Mouse (Mus musculus) right cerebral cortex, postnatal 36 days (tissue): ENCODE measurements at regions not wholly inside any gene's neighbourhood (a gene's known extent, or its start where the extent isn't known, plus 50 kb on each side); places are given as distances from the start of the nearest gene placed in this dataset.

Experiments used
- DNase-seq, 2 experiments: peaks; one replicate each; pipeline ENCODE4 v3.0.0; 2022; ENCODE audit warnings: low spot score in 2 of 2, mixed read lengths in 1 of 2

DNA sequence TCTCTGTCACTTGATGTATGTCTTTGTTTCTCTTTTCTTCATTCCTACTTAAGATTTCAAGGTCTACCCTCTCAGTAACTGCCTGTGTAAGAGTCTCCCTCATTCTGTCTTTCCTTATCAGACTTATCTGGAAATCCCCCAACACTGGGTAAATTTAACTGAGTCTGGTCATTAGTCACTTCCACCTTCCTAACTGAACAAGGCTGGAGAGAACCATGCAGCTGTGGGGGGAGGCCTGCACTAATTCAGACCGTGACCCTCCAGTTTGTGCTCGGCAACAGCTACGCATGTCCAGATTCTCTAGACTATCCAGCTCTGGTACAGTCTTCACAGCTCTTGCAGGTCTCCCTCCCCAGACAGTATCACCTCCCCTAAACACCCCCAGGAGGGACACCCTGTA, 103.3 kb downstream of the Prox1 start:
- DNase-seq, result no peak

DNA sequence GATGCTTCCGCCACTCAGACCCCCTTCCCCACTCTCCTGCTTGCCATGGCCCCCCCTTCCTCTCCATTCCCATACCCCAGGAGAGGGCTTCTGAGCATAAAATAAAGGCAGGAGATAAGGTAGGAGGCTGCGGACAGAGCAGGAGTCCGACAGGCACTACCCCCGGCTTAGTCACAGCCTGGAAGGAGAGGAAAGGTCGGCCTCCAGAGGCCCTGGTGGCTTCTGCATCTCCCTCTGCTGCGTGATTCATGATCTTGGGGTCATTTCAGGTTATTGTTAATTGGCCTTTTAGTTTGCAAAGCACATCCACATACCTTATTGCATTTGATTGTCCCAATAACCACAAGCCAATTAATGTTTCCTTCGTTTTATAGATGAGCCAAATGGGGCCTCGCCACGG, 104.1 kb downstream of the Prox1 start:
- DNase-seq, result no peak

- DNase-seq, result no peak
Observed at GRCm38 (mm10) chr1:190061560-190062295, 108.8 kb downstream of the Prox1 start.

GRCm38 (mm10) chr1:190059025-190059424, 111.5 kb downstream of the Prox1 start:
- no peak for DNase-seq

DNA sequence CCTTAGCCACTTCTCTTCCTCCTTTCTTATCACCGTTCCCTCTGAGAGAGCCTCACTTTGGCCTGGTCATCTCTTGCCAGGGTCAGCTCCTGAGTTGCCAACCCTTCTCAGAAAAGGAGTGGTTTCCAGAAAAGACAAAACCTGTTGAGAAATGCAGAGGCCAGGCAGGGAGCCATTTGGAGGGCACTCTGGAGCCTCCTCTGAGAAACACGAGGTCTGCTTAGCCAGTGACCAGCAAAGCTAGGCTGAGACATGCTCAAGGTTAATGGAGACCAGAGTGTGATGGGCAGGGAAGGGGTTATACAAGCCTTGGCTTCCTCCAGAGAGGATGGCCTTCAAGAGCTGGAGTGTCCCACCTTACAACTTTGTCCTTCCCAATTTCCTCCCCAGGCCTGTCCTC, 113.6 kb downstream of the Prox1 start:
- no peak for DNase-seq

DNA sequence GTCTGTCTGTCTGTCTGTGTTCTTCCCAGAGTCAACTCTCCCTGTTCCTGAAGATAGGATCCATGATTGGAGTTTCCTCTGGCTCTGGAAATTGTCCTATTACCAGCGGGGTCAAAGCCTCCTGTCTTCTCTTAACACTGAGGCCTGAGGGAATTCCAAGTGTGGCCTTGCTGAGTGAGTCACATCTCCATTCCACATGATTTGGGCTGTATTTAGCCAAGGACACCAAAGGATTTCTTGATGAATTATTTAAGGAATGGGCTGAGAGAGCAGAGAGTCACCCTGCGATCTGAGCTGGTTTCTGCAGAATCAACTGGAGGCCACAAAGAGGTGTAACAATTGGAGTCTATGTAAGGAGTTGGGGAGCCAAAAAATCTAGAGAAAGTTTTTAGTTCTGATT, 118.6 kb downstream of the Prox1 start:
- DNase-seq, result no peak

- no peak for DNase-seq
Observed at GRCm38 (mm10) chr1:190048521-190049170, 121.9 kb downstream of the Prox1 start.

GRCm38 (mm10) chr1:190047201-190047600, 123.3 kb downstream of the Prox1 start:
- DNase-seq, result no peak

DNA sequence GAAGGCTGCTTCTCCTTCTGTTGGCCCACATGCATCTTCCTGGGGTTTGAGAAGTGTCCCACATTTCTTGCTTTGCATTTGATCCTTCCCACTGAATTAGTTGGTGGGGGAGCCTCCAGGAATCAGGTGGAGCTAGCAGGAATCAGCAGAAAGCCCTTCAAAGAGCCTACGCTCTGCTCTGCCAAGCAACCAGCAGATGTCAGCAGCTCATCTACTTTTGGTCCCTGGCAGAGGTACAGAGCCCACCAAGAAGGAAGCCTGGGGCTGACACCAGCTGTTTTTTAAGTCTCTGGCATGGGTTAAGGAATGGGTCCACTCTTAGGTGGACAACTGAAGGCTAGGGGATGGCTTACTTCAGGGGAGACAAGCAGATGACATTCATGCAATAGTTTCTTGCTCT, 123.6 kb upstream of the Smyd2 start:
- DNase-seq, result peak in 1 of 2 experiments; percentile 2

DNA sequence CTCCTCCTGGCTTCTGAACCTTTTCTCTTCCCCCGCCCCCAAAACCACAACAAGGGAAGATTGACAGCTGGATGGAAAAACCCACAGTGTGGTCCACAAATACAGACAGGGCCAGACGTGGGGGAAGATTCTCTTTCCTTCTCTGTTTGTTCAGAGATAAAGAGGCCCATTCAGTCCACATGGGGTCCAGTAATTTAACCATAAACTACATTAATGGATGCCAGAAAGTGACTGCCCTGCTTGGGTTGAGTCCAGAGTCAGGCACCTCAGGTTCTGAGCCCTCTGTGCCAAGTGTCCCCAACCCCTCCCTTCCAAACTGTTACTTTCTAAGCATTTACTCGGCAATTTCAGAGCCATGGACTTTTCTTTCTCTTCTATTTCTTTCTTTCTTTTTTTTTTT, 121.9 kb upstream of the Smyd2 start:
- DNase-seq, result no peak

GRCm38 (mm10) chr1:190043156-190043555, 121.0 kb upstream of the Smyd2 start:
- no peak for DNase-seq

DNA sequence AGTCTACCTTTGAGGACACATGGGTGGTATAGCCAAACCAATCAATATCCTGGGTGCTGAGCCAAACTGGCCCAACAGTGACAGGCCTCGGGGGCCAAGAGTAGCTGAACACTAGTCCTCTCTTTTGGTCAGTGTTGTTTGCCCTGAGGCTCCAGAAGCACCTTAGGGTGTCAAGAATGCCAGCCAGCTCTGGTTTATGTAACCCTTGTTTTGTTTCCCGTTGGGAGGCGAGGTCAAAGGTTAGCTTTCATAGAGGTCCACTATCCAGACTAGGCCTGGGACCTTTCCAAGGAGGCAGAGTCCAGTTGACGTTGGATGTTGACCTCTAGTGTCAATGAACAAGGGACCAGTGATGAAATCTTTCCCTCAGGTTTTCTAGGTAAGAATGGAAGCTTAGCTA, 120.0 kb upstream of the Smyd2 start:
- no peak for DNase-seq

GRCm38 (mm10) chr1:190041096-190041706, 119.0 kb upstream of the Smyd2 start:
- no peak for DNase-seq

DNA sequence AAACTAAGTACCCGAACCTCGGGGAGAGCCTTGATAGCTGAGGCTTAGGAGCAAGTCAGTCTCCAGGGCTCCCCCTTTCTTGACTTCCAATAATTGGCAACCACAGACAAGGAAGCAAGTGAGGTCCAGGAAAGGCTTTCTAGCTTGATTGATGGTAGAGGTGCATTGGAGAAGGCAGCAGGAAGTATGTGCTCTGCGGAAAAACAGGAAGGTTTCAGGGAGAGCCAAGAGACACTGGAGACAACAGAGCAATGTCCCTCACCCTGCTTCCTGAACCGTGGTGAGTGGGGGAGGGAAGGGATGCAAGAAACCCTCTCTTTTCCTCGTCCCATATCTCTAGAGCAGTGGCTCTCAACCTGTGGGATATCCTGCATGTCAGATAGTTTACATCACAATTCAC, 115.9 kb upstream of the Smyd2 start:
- DNase-seq, result no peak

DNA sequence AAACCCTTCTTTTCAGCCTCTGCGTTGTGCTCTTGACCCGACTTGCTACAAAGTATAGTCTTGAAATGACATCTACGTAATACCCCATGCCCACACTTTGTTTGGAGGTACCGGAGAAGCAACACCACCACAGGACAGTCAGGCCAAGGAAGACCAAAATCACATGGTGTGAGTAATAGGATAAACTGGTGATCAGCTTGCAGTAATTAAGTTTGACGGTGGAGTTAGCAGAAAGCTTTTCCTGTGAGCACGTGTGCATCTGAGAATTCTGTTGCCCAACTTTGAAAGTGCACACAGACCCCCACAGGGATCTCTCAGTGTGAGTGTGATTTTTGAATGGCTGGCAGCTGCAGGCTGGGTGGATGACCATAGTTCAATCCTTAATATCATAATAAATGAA, 114.6 kb upstream of the Smyd2 start:
- DNase-seq, result no peak

DNA sequence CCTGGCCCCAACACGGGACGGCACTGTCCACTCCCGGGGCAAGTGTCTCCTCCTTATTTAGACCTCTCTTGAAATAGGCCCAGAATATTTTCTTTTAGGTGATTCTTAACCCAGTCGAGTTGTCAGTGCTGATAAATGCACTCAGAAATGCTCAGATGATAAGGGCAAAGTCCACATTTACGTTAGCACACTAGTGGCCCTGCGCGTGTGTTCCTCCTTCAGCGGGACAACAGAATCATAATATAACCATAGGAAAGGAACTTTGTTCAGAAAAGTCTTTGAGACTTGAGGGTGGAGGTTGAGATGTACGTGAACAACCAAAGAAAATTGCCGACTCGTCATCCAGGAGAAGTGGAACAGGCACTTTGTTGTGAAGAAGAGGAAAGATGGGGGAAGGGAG, 113.8 kb upstream of the Smyd2 start:
- DNase-seq, result no peak

GRCm38 (mm10) chr1:190034091-190034490, 111.9 kb upstream of the Smyd2 start:
- DNase-seq, result no peak

DNA sequence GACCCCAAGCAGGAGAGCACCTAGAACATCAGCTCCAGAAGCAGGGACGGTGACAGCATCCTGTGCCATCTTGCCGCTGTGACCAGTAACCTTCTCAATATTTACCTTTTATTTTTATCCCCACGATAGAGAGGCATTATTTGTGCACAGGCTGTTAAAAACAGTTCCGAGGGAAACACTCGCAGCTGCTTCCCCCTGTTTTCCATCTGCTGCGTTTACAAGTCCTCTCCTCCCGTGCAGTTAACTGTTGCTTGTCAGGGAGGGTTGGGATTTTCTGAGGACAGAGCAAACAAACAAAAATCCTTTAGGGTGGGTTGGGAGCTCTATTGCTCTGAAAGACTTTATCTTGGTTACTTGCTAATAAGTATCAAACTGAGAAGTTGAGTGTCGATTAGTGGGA, 105.4 kb upstream of the Smyd2 start:
- no peak for DNase-seq

- DNase-seq, result no peak
Observed at GRCm38 (mm10) chr1:190009466-190009865, 87.3 kb upstream of the Smyd2 start.

- DNase-seq, result no peak
Observed at GRCm38 (mm10) chr1:190007271-190007670, 85.1 kb upstream of the Smyd2 start.

DNA sequence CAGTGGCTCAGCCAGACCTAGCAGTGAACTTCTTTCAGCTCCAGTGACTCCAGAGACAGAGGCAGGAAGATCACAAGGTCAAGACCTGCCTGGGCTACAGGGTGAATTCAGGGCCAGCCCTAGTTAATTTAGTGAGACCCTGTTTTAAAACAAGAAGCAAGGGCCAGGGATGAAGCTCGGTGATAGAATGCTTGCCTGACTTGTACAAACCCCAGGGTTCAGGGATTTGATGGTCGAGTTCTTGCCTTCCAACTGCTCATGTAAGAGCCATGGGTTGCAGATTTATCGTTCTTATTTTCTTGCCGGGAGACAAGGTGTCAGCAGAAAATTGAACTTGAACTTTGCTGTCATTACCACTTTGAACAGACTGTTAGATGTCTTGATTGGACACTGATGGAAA, 78.9 kb upstream of the Smyd2 start:
- no peak for DNase-seq

DNA sequence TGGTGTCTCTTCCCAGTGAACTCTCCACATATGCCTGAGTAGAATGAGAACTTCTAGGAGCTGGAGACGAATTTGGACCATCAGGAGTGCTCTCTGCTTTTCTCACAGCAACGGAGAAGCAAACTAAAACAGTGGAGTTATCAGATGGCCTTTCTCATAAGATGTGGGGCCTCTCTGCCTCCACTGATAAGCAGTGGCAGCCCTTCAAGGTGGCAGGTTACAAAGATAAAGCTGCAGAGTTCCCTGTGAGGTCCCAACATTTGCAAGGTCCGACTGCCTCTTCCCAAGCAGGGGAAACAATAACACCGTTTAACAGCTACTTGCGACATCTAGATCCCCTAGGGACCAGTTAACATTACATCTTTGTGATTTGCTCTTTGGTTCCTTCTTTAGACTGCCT, 71.5 kb upstream of the Smyd2 start:
- no peak for DNase-seq

DNA sequence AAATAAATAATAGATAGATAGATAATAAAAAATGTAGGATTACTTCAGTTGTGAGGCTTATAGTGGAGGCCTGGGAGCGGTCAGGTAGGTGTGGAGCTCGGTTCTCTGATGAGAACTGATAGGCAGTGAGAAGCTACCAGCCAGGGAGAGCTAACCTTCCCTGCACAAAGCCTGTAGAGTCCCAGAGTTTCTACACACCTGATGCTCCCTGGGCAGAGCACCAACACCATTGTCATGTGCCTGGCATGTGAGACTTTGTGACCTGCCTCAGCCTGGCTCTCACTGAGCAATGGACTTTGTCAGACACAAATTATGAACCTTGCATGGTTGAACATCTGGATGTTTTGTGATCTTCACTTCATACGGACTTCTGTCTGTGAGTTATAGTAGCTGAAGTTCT, 71.1 kb upstream of the Smyd2 start:
- DNase-seq, result no peak
